Mouse (Mus musculus): ENCODE measurements around the gene Dcps.

- no peak for TF ChIP-seq POLR2A (IDR thresholded peaks at IDR 0.05; ENCODE audit: borderline replicate concordance, control insufficient read depth, low read depth, low read length)
- TF ChIP-seq CTCF (IDR thresholded peaks at IDR 0.05; ENCODE audit: control insufficient read depth, insufficient read depth, low read length) = no peak
Measured at GRCm38 (mm10) chr9:35152923-35153322, 22.9 kb downstream of the Dcps start.

Measured in bone marrow, adult 2 months (tissue).